Mouse (Mus musculus) myocyte (in vitro differentiated cells): Measurements from ENCODE around the gene Gm11361.

Source experiments
- CEBPB ChIP-seq: IDR thresholded peaks from 2 replicates; pipeline ENCODE4 v1.6.1; 2011; ENCODE audit warnings: mild to moderate bottlenecking, moderate library complexity; ENCODE audit not compliant: poor library complexity, insufficient read depth, severe bottlenecking
- E2F4 ChIP-seq: IDR thresholded peaks from one replicate; pipeline ENCODE4 v1.6.1; 2011; ENCODE audit warnings: mild to moderate bottlenecking, control low read depth, moderate library complexity; ENCODE audit not compliant: insufficient read depth
- MAX ChIP-seq: IDR thresholded peaks from one replicate; pipeline ENCODE4 v1.6.1; 2011; ENCODE audit warnings: low read depth, mild to moderate bottlenecking, control low read depth
- MYOD1 ChIP-seq, 3 experiments: IDR thresholded peaks; one replicate each; pipeline ENCODE4 v1.6.1; 2011; ENCODE audit warnings: control low read depth in 2 of 3, low read depth in 2 of 3, mild to moderate bottlenecking in 2 of 3, moderate library complexity in 1 of 3; ENCODE audit not compliant: insufficient read length in 2 of 3, control insufficient read depth in 1 of 3
- MYOG ChIP-seq, 3 experiments: IDR thresholded peaks; one replicate each; pipeline ENCODE4 v1.6.1; 2011; ENCODE audit warnings: control low read depth in 2 of 3, low read depth in 2 of 3, mild to moderate bottlenecking in 2 of 3; ENCODE audit not compliant: insufficient read length in 2 of 3, control insufficient read depth in 1 of 3, insufficient read depth in 1 of 3
- POLR2A ChIP-seq: IDR thresholded peaks from one replicate; pipeline ENCODE4 v1.6.1; 2011; ENCODE audit warnings: low read depth, mild to moderate bottlenecking, control low read depth, moderate library complexity; ENCODE audit not compliant: insufficient read length
- POLR2AphosphoS2 ChIP-seq: IDR thresholded peaks from one replicate; pipeline ENCODE4 v1.6.1; 2011; ENCODE audit warnings: low read depth, control low read depth; ENCODE audit not compliant: insufficient read length
- USF1 ChIP-seq: IDR thresholded peaks from one replicate; pipeline ENCODE4 v1.6.1; 2011; ENCODE audit warnings: low read depth, mild to moderate bottlenecking, control low read depth, moderate library complexity

DNA sequence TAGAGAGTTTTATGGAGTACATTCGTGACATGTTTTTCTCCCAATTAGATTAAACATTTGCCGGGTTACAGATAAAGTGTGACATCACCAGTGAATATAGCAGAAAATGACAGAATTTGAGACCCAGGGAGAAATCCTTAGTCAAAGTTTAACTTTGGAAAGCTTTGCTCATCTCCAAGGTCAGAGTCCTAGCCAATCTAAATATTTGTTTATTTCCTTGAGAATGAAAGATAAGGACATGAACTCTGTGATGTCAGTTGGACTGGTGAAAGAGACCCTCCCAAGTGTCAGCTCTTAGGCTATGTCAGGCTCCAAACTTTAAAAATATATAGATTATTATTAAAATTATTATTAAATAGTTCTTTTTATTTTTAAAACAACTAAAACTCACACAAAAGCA is 39.8 kb downstream of the Gm11361 start:
- TF ChIP-seq E2F4 (no peak), POLR2A (no peak), POLR2AphosphoS2 (no peak), MYOG (IDR thresholded peaks at IDR 0.05; ENCODE audit: control insufficient read depth in 1 of 3, insufficient read depth in 1 of 3, insufficient read length in 2 of 3, low read depth in 2 of 3) (no peak), CEBPB (no peak), MAX (no peak), USF1 (no peak), MYOD1 (IDR thresholded peaks at IDR 0.05; ENCODE audit: control insufficient read depth in 1 of 3, insufficient read length in 2 of 3, low read depth in 2 of 3) (no peak)
